Mouse (Mus musculus) neural tube, embryonic 14.5 days (tissue): ENCODE data around the gene Casc3. TPM values are rescaled to one million over a fixed set of nuclear protein-coding genes. Genes with fewer than 3 reads are reported as not detected.

Experiments
- ATAC-seq: fragments of 200-750 bp; cut with Nextera tagmentation; 2 replicates; pipeline ENCODE4 v1.8.0; 2017; ENCODE audit warnings: low read depth, mild to moderate bottlenecking, moderate TSS enrichment, moderate library complexity
- H3K27ac ChIP-seq: fragments of 300-500 bp; sonication (generic); 2 replicates; pipeline ENCODE4 v1.5.1; 2014; ENCODE audit warnings: low read depth, mild to moderate bottlenecking, control low read depth, low read length, moderate library complexity, mixed read lengths
- H3K27me3 ChIP-seq: fragments of 300-500 bp; sonication (generic); 2 replicates; pipeline ENCODE4 v1.6.1; 2014; ENCODE audit warnings: low read length; ENCODE audit not compliant: control insufficient read depth, insufficient read depth
- H3K36me3 ChIP-seq: fragments of 300-500 bp; sonication (generic); 2 replicates; pipeline ENCODE4 v1.6.1; 2014; ENCODE audit warnings: low read length, mixed read lengths; ENCODE audit not compliant: control insufficient read depth, insufficient read depth
- H3K4me1 ChIP-seq: fragments of 300-500 bp; sonication (generic); 2 replicates; pipeline ENCODE4 v1.6.1; 2014; ENCODE audit warnings: low read length; ENCODE audit not compliant: control insufficient read depth, insufficient read depth
- H3K4me2 ChIP-seq: fragments of 300-500 bp; sonication (generic); 2 replicates; pipeline ENCODE4 v1.6.1; 2014; ENCODE audit warnings: mild to moderate bottlenecking, low read depth, low read length, control low read depth
- H3K4me3 ChIP-seq: fragments of 300-500 bp; sonication (generic); 2 replicates; pipeline ENCODE4 v1.5.1; 2014; ENCODE audit warnings: low read depth, low read length, control low read depth, mixed read lengths
- H3K9ac ChIP-seq: fragments of 300-500 bp; sonication (generic); replicated peaks from 2 replicates; pipeline ENCODE4 v1.6.1; 2014; ENCODE audit warnings: low read depth, mild to moderate bottlenecking, control low read depth, low read length, mixed read lengths
- H3K9me3 ChIP-seq: fragments of 300-500 bp; sonication (generic); 2 replicates; pipeline ENCODE4 v1.6.1; 2016; ENCODE audit warnings: low read length; ENCODE audit not compliant: control insufficient read depth
- WGBS: fragments of 180-500 bp; shearing (Covaris S2); extraction: QIAGEN DNeasy Blood & Tissue Kit; methylation state at CpG from one replicate; pipeline ENCODE4 v1.1.7; 2014; 5-methylcytosine and 5-hydroxymethylcytosine counted together
- polyA plus RNA-seq: library from polyadenylated mRNA; unstranded; fragments of >200 nt; fragmentation: Nextera tagmentation; extraction: Ambion mirVana; gene quantifications from 2 replicates; pipeline ENCODE4 v1.2.1, GENCODE M21; 2014

The Casc3 gene
- 47.9 and 54.1 TPM in 2 replicates for polyA plus RNA-seq

DNA sequence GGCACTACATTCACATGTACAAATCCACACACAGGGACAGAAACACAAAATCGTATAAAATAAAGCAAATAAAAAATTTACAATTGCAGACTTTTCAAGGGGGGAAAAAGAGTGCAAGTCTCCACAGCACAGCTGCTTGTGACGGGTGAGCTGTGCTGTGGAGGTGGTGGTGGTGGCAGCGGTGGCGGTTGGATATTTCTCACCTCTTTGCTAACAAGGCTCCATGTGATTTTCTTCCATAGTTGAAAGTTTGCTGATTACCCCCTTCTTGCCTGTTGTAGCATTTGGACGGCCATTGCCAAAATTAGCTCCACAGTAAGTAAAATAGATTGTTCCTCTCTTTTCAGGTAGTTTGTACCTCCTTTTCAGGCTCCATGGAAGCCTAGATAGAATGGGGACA, at the start of gene Casc3:
Casc3 (plus strand) TSS at position 301 of the 400 bp plus-strand sequence.
- Histone ChIP-seq H3K27me3 (no peaks in the 10 kb centered on the region), H3K9ac (no peak within 1 kb of the TSS), H3K4me2 (no peak within 1 kb of the TSS), H3K4me1 (0 out of 2 replicates have a peak, but pooled peaks cover 5% of the 10 kb centered on the region), H3K27ac (no peak within 1 kb of the TSS), H3K9me3 (no peaks in the 10 kb centered on the region), H3K36me3 (peaks cover 72% of the 10 kb centered on the region), H3K4me3 (no peak within 1 kb of the TSS)
- ATAC-seq = no peak
- 94% methylated on average over 5 of the region's 5 CpGs for WGBS

DNA sequence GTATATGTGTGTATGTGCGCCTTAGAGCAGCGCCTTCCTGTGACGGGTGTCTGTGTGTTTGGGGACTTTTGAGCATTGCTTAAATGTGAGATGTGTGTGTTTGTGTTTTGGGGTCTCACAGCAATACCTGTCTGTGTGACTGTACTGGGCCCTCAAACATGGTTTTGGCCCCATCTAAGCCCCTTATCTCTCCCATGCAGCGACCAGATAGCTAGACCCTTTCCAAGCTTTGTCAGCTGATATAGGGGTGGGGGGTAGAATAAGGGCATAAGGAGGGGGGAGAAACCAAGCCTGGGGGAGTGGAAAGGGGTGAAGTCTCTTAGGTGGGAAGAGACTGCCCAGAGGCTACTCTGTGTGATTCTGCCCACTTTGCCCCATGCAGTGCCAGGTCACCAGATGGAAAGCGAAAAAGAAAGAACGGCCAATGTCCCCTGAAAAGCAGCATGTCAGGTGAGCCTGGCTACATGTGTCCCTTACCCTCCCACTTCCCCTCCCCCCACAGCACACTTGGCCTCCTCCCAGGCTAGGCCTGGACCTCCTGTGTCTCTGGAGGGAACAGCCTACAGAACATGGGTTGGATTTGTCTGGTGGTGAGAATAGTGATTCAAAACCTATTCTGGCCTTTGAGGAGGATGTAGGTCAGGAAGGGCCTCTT, 48.9 kb upstream of the Casc3 start:
- Histone ChIP-seq H3K4me2 (no peak overlapping the region), H3K36me3 (peaks cover 27% of the 10 kb centered on the region; the same call in 1 of the 2 replicates), H3K27me3 (no peaks in the 10 kb centered on the region), H3K9me3 (no peaks in the 10 kb centered on the region), H3K4me3 (no peak overlapping the region), H3K9ac (no peak overlapping the region), H3K4me1 (peaks cover 24% of the 10 kb centered on the region), H3K27ac (no peak overlapping the region)
- whole genome bisulfite sequencing = 94% methylated on average over 6 of the region's 6 CpGs
- ATAC-seq = no peak

DNA sequence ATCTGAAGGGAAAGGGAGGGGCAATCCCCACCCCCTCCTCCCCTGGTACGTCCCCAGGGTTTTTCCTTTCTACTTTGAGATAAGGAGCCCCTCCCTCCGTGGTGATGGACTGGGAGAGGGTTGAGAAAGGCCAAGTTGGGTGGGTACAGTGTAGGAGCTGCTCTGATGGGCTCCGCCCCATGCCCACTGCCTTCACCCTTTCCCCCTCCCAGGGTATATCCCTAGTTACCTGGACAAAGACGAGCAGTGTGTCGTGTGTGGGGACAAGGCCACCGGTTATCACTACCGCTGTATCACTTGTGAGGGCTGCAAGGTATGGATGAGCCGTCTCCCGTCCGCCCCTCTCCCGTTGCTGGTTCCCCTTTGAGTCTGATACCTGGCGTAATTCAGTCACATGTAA, 48.0 kb upstream of the Casc3 start:
- no peaks in the 10 kb centered on the region for H3K27me3 ChIP-seq
- no peak overlapping the region for H3K27ac ChIP-seq
- peaks cover 32% of the 10 kb centered on the region; the same call in 1 of the 2 replicates for H3K36me3 ChIP-seq
- no peak overlapping the region for H3K4me2 ChIP-seq
- no peaks in the 10 kb centered on the region for H3K9me3 ChIP-seq
- no peak overlapping the region for H3K9ac ChIP-seq
- peaks cover 15% of the 10 kb centered on the region for H3K4me1 ChIP-seq
- 86% methylated on average over 12 of the region's 12 CpGs for WGBS
- H3K4me3 ChIP-seq = no peak overlapping the region
- ATAC-seq = no peak

DNA sequence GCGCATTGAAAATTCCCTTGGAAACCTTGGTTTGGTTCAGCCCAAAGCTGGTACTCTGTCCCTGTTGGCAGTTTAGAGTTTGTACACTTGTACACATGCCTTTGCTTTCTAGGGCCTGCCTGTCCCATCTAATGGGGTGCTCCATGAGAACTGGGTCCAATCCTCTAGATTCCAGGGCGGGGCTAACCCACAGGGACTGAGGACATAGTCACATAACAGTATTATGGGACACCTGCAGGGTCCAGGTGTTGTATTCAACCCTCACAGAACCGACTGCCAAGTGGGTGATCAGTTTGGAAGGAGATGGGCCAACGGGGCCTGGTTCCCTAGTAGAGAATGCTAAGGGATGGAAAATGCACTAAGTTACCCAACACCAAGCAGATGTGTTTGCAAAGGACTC, 42.8 kb upstream of the Casc3 start:
- H3K4me3 ChIP-seq = no peak overlapping the region
- H3K9me3 ChIP-seq = no peaks in the 10 kb centered on the region
- no peaks in the 10 kb centered on the region for H3K27me3 ChIP-seq
- 92% methylated on average over 4 of the region's 4 CpGs for WGBS
- peaks cover 45% of the 10 kb centered on the region for H3K36me3 ChIP-seq
- no peak overlapping the region for H3K27ac ChIP-seq
- no peak overlapping the region for H3K9ac ChIP-seq
- H3K4me2 ChIP-seq = no peak overlapping the region
- no peak for ATAC-seq
- peaks cover 15% of the 10 kb centered on the region for H3K4me1 ChIP-seq

DNA sequence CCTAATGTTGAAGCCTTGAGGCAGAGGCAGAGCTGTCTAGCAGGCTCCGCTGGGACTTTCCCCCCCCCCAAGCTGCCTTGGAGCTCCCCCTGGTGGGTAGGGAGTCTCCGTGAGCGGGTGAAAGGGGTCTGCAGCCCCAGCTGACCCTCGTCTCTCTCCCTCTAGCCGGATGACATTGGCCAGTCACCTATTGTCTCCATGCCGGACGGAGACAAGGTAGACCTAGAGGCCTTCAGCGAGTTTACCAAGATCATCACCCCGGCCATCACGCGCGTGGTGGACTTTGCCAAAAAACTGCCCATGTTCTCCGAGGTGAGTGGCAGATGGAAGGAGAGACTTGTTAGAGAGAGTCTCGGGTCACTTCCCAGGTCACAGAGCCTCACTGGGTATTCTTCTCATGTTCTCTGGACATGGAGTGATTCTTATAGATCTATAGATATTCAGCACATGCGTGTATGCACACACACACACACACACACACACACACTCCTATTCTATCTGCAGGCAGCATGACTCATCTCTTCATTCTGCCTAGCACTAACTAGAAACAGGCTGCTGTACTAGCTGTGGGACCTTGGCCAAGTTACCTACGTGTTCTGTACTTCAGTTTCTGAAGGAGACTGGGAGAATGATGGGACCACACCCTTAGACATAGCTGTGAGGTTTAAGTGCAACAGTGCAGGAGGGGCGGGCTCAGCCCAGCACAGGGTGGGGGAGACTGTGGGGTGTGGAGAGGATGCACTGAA, 41.8 kb upstream of the Casc3 start:
- WGBS = 67% methylated on average over 17 of the region's 17 CpGs
- Histone ChIP-seq H3K9ac (no peak overlapping the region), H3K4me1 (peaks cover 25% of the 10 kb centered on the region), H3K36me3 (peaks cover 37% of the 10 kb centered on the region), H3K4me2 (no peak overlapping the region), H3K27ac (no peak overlapping the region), H3K4me3 (no peak overlapping the region), H3K9me3 (no peaks in the 10 kb centered on the region), H3K27me3 (no peaks in the 10 kb centered on the region)
- ATAC-seq = no peak

DNA sequence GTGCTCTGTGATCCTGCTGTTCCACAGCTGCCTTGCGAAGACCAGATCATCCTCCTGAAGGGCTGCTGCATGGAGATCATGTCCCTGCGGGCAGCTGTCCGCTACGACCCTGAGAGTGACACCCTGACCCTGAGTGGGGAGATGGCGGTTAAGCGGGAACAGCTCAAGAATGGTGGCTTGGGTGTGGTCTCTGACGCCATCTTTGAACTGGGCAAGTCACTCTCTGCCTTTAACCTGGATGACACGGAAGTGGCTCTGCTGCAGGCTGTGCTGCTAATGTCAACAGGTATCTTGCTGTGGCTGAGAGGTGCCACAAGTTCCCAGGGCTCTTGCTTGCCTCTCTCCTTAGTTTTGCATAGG, 41.2 kb upstream of the Casc3 start:
- Histone ChIP-seq H3K4me3 (no peak overlapping the region), H3K4me2 (no peak overlapping the region), H3K9me3 (no peaks in the 10 kb centered on the region), H3K27ac (no peak overlapping the region), H3K27me3 (no peaks in the 10 kb centered on the region), H3K9ac (no peak overlapping the region), H3K36me3 (peaks cover 37% of the 10 kb centered on the region), H3K4me1 (peaks cover 30% of the 10 kb centered on the region)
- no peak for ATAC-seq
- WGBS = 87% methylated on average over 8 of the region's 8 CpGs

DNA sequence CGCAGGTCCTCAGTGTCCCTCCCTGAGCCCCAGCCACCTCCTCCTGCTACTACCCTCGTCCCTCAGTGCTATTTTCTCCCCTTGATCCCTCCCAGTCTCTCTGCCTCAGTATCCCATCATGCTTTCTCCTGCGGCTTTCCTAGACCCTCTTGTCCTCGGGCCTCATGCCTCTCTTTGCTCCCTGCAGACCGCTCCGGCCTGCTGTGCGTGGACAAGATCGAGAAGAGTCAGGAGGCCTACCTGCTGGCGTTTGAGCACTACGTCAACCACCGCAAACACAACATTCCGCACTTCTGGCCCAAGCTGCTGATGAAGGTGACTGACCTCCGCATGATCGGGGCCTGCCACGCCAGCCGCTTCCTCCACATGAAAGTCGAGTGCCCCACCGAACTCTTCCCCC, 40.6 kb upstream of the Casc3 start:
- Histone ChIP-seq H3K4me3 (no peak overlapping the region), H3K27ac (no peak overlapping the region), H3K27me3 (no peaks in the 10 kb centered on the region), H3K4me2 (no peak overlapping the region), H3K4me1 (peaks cover 35% of the 10 kb centered on the region), H3K9ac (no peak overlapping the region), H3K36me3 (peaks cover 40% of the 10 kb centered on the region), H3K9me3 (no peaks in the 10 kb centered on the region)
- no peak for ATAC-seq
- WGBS = 86% methylated on average over 18 of the region's 18 CpGs

DNA sequence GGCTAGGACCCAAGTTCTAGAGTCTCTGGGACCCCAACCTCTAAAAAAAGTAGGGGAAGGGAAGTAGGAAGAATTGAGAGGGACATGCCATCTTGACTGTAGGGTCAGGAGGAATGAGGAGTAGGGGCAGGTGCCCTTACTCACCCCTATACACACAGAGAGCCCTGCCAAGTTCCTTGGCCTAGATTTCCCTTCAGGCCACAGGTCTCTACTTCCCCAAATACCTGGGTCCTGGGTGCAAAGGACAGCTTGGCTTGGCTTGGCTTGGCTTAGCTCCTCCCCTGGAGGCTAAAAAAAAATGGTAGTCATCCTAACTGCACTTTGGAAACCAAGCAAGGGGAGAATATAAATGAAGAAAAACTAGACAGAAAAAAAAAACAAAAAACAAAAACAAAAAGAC, 40.0 kb upstream of the Casc3 start:
- Histone ChIP-seq H3K27ac (no peak overlapping the region; the same call in 1 of the 2 replicates), H3K4me2 (no peak overlapping the region), H3K9me3 (no peaks in the 10 kb centered on the region), H3K4me3 (no peak overlapping the region), H3K4me1 (peaks cover 36% of the 10 kb centered on the region), H3K9ac (no peak overlapping the region), H3K27me3 (no peaks in the 10 kb centered on the region), H3K36me3 (peaks cover 47% of the 10 kb centered on the region)
- no peak for ATAC-seq
